Mouse (Mus musculus): ENCODE results near the gene Them4.
"Not testable (repeated sequence)": the region's sequence is repeated elsewhere in the genome, so short reads cannot be mapped to it uniquely, and the experiment has no call there.

Gene Them4

GRCm38 (mm10) chr3:94309633-94310363 is at the start of gene Them4:
TSS of gene Them4 (plus strand) at chr3:94310089.
- DNase-seq: peak; percentile 96

GRCm38 (mm10) chr3:94260598-94260997 is 49.3 kb upstream of the Them4 start:
- peak; percentile 38 for DNase-seq

- not testable (repeated sequence) for DNase-seq
Observed at GRCm38 (mm10) chr3:94263736-94264135, 46.2 kb upstream of the Them4 start, which contains the start of gene Gm4778. TSS of gene Gm4778 (plus strand) at chr3:94264036.

- no peak for DNase-seq
Observed at GRCm38 (mm10) chr3:94275991-94276390, 33.9 kb upstream of the Them4 start.

- no peak for DNase-seq
Observed at GRCm38 (mm10) chr3:94305457-94305856, 4.4 kb upstream of the Them4 start.

GRCm38 (mm10) chr3:94306975-94307374 is 2.9 kb upstream of the Them4 start:
- no peak for DNase-seq

GRCm38 (mm10) chr3:94310491-94310890 is 602 bp downstream of the Them4 start:
- DNase-seq: no peak

- DNase-seq: no peak
Observed at GRCm38 (mm10) chr3:94310911-94311310, 1.0 kb downstream of the Them4 start.

GRCm38 (mm10) chr3:94311376-94311775 is 1.5 kb downstream of the Them4 start:
- no peak for DNase-seq

GRCm38 (mm10) chr3:94328681-94329080 is 18.8 kb downstream of the Them4 start:
- DNase-seq: peak; percentile 12

- no peak for DNase-seq
Observed at GRCm38 (mm10) chr3:94334442-94334841, 24.6 kb downstream of the Them4 start.

GRCm38 (mm10) chr3:94338522-94338921 is 28.6 kb downstream of the Them4 start:
- no peak for DNase-seq

GRCm38 (mm10) chr3:94341959-94342422 is 32.1 kb downstream of the Them4 start, which contains the start of gene Them5:
TSS of gene Them5 (plus strand) at chr3:94342099.
- no peak for DNase-seq

- DNase-seq: no peak
Observed at GRCm38 (mm10) chr3:94342552-94342951, 32.7 kb downstream of the Them4 start.

- no peak for DNase-seq
Observed at GRCm38 (mm10) chr3:94344182-94344581, 34.3 kb downstream of the Them4 start.

GRCm38 (mm10) chr3:94344897-94345296 is 35.0 kb downstream of the Them4 start:
- DNase-seq: no peak

- DNase-seq: no peak
Observed at GRCm38 (mm10) chr3:94348146-94348545, 38.3 kb downstream of the Them4 start.

- DNase-seq: peak; percentile 52
Observed at GRCm38 (mm10) chr3:94360812-94361211, 50.9 kb downstream of the Them4 start.

- no peak for DNase-seq
Observed at GRCm38 (mm10) chr3:94362138-94362537, 52.2 kb downstream of the Them4 start, which contains the start of gene C2cd4d. TSS of gene C2cd4d (plus strand) at chr3:94362438.

GRCm38 (mm10) chr3:94363291-94364153 is 53.6 kb downstream of the Them4 start:
- DNase-seq: peak; percentile 74

GRCm38 (mm10) chr3:94364154-94364526 is 54.3 kb downstream of the Them4 start:
- DNase-seq: no peak

GRCm38 (mm10) chr3:94366761-94367160 is 56.9 kb downstream of the Them4 start:
- DNase-seq: peak; percentile 80

- no peak for DNase-seq
Observed at GRCm38 (mm10) chr3:94367511-94367910, 57.6 kb downstream of the Them4 start.

GRCm38 (mm10) chr3:94368631-94369030 is 58.7 kb downstream of the Them4 start:
- DNase-seq: no peak
